Mouse (Mus musculus) hindbrain, postnatal 0 days (tissue): Measurements from ENCODE around the gene Gm20388. TPM values are rescaled to one million over a fixed set of nuclear protein-coding genes. Genes with fewer than 3 reads are reported as not detected.

Source experiments
- ATAC-seq: fragments of 200-750 bp; cut with Nextera tagmentation; 2 replicates; pipeline ENCODE4 v1.8.0; 2017; ENCODE audit warnings: mild to moderate bottlenecking, moderate TSS enrichment, moderate library complexity
- DNase-seq: peaks from one replicate; pipeline ENCODE4 v3.0.0-alpha.2; 2015; ENCODE audit warnings: low spot score
- H3K27ac ChIP-seq: fragments of 300-500 bp; sonication (generic); 2 replicates; pipeline ENCODE4 v1.5.1; 2014; ENCODE audit warnings: mild to moderate bottlenecking
- H3K27me3 ChIP-seq: fragments of 300-500 bp; sonication (generic); 2 replicates; pipeline ENCODE4 v1.6.1; 2014; ENCODE audit warnings: low read length, mixed read lengths; ENCODE audit not compliant: insufficient read depth
- H3K36me3 ChIP-seq: fragments of 300-500 bp; sonication (generic); 2 replicates; pipeline ENCODE4 v1.6.1; 2014; ENCODE audit warnings: low read length, mixed read lengths; ENCODE audit not compliant: insufficient read depth
- H3K4me1 ChIP-seq: fragments of 300-500 bp; sonication (generic); 2 replicates; pipeline ENCODE4 v1.6.1; 2014; ENCODE audit warnings: antibody characterized with exemption, low read length, mixed read lengths; ENCODE audit not compliant: insufficient read depth
- H3K4me2 ChIP-seq: fragments of 300-500 bp; sonication (generic); 2 replicates; pipeline ENCODE4 v1.6.1; 2014; ENCODE audit warnings: low read depth, mild to moderate bottlenecking, low read length, moderate library complexity, mixed read lengths
- H3K4me3 ChIP-seq: fragments of 300-500 bp; sonication (generic); 2 replicates; pipeline ENCODE4 v1.5.1; 2014; ENCODE audit warnings: low read length
- H3K9ac ChIP-seq: fragments of 300-500 bp; sonication (generic); replicated peaks from 2 replicates; pipeline ENCODE4 v1.6.1; 2014; ENCODE audit warnings: mild to moderate bottlenecking, low read length, moderate library complexity, mixed read lengths
- H3K9me3 ChIP-seq: fragments of 300-500 bp; sonication (generic); 2 replicates; pipeline ENCODE4 v1.6.1; 2016; ENCODE audit warnings: low read length, mixed read lengths
- CTCF ChIP-seq: IDR thresholded peaks from 2 replicates; pipeline ENCODE4 v1.5.1; 2016; ENCODE audit warnings: antibody characterized with exemption, control low read depth, low read depth
- WGBS: fragments of 180-500 bp; shearing (Covaris S2); extraction: QIAGEN DNeasy Blood & Tissue Kit; methylation state at CpG from one replicate; pipeline ENCODE4 v1.1.7; 2014; 5-methylcytosine and 5-hydroxymethylcytosine counted together
- polyA plus RNA-seq: library from polyadenylated mRNA; unstranded; fragments of >200 nt; fragmentation: Nextera tagmentation; extraction: Ambion mirVana; gene quantifications from 2 replicates; pipeline ENCODE4 v1.2.1, GENCODE M21; 2015
- total RNA-seq: library from RNA; depleted of rRNA; stranded (reverse); fragments of >200 nt; gene quantifications from 2 replicates; pipeline ENCODE4 v1.2.3, GENCODE M21; 2014

The Gm20388 gene
- total and polyA plus RNA-seq, 2 experiments from 2014 or later = 71.3 TPM; not detected in 1

- H3K27ac ChIP-seq = no peak overlapping the region
- H3K4me3 ChIP-seq = no peak overlapping the region
- H3K9ac ChIP-seq = no peak overlapping the region
- H3K9me3 ChIP-seq = no peaks in the 10 kb centered on the region
- H3K27me3 ChIP-seq = no peaks in the 10 kb centered on the region
- no peak for DNase-seq
- peaks cover 15% of the 10 kb centered on the region for H3K4me1 ChIP-seq
- 55% methylated on average over 4 of the region's 4 CpGs for WGBS
- no peak overlapping the region for H3K4me2 ChIP-seq
- ATAC-seq = no peak
- TF ChIP-seq CTCF = peak; percentile 11; the same call in 1 of the 2 replicates
- H3K36me3 ChIP-seq = no peaks in the 10 kb centered on the region
Observed at GRCm38 (mm10) chr8:124066325-124067058, 4155.9 kb downstream of the Gm20388 start.

DNA sequence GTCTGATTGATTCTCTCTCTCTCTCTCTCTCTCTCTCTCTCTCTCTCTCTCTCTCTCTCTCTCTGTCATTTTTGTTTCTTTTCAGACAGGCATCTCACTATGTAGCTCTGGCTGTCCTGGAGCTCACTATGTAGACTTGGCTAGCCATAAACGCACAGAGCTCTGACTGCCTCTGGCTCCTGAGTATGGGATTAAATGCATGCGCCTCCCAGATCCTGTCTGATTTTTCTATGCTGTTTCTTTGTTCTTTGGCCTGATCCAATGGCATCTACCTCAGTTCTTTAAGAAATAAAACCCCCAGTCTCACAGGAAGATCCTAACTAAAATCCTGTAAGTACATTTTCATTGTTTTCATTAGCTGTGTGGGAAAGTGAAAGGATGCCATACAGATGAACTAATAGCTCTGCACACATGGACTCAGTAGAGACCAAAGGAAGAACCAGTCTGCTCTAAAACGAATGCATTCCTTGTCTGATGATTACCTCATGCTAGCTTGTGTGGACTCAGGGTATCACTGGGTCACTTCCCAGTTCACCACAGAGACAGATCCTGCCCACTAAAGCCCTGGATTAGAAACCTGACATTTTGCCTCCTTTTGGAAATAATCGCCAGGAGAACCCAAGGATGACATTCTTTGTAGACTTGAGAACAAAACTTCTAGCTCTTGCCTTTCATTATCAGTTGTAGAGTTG is 4156.6 kb downstream of the Gm20388 start:
- H3K9me3 ChIP-seq = no peaks in the 10 kb centered on the region
- TF ChIP-seq CTCF = no peak
- WGBS = 78% methylated on average over 4 of the region's 4 CpGs
- no peaks in the 10 kb centered on the region for H3K36me3 ChIP-seq
- peaks cover 15% of the 10 kb centered on the region for H3K4me1 ChIP-seq
- no peak overlapping the region for H3K9ac ChIP-seq
- DNase-seq (no peak), ATAC-seq (no peak)
- no peaks in the 10 kb centered on the region for H3K27me3 ChIP-seq
- no peak overlapping the region for H3K27ac ChIP-seq
- no peak overlapping the region for H3K4me2 ChIP-seq
- H3K4me3 ChIP-seq = no peak overlapping the region

DNA sequence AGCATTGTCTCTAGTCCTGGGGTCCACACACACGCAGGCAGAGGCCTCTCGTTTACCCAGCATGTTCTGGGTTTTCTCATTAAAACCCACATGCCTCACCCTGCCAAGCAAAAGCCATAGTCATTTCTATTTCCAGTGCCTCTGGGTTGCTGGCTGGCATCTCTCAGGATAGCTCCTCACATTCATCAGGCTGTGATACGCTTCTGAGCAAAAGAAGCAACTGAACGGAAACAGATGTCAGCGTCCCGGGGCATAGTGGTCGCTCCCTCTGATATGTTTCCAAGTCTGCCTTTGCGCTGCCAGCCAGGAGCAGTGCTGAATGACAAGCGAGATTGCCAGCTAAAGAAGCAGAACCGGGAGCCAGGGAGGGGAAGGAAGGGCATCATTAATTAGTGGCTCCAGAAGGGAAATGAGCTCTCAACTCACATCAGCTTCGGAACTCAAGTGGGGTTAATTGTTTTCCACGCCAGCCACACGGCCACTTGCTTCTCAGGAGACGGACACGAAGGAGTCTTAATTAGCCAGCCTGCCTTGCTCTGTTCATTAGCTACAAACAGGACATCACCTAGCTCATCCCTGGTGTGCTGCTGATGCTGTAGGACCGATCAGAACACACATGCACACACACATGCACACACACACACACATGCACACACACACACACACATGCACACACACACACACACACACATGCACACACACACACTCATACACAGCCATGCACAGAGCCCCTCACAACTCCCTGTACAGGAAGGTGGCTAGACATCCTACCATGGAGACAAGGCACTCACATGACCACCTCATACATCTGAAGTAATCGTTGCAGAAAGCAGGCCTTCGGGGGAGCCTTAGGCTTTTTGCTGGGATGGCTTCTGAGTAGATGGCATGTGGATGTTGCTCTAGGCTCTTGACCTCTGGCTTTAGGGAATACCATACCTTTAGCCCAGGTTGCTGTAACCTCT is 4160.0 kb downstream of the Gm20388 start:
- Histone ChIP-seq H3K9me3 (no peaks in the 10 kb centered on the region), H3K4me1 (peaks cover 15% of the 10 kb centered on the region), H3K9ac (no peak overlapping the region; the same call in 1 of the 2 replicates), H3K36me3 (no peaks in the 10 kb centered on the region), H3K4me3 (no peak overlapping the region), H3K27me3 (no peaks in the 10 kb centered on the region), H3K4me2 (no peak overlapping the region), H3K27ac (peak overlapping the region; percentile 45)
- TF ChIP-seq CTCF = no peak
- peak; percentile 78 for ATAC-seq
- 15% methylated on average over 18 of the region's 18 CpGs for WGBS
- peak; percentile 88 for DNase-seq

DNA sequence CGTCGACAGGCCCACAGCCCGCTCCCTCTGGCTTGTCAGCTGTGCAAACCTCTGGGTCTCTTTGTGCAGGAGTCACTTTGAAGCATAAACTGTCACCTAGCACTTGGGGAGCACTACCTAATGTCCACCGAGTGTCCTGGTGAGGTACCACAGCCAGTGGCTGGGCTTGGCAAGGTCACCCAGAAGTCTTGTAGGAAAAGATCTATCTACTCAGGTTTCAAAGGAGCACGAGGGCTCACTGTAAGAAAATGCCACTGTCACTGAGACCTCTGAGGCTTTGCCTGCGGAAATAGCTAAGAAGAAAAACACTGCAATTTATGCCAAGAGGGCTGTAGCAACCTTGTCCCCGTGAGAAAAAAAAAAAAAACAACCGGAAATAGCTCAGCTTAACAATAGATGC is 4165.3 kb downstream of the Gm20388 start:
- no peak overlapping the region for H3K4me2 ChIP-seq
- 58% methylated on average over 8 of the region's 8 CpGs for WGBS

DNA sequence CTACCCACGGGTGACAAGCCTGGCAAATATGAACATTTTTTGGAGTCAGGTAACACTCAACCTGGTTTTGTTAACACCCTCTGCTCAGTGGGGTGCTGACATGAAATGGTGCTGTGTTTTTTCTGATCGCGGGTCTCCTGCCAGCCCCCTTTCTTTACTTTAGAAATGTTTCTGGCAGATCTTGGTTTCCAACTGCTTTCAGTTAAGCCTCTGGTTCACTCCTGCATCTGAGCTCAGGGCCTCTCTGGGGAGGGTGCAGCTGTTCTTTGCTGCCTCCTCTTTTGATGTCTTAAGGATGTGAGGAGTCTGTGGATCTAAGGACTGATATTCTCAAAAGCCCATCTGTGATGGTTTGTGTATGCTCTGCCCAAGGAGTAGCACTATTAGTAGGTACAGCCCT is 4165.8 kb downstream of the Gm20388 start:
- Histone ChIP-seq H3K9ac (no peak overlapping the region), H3K4me2 (no peak overlapping the region), H3K27ac (no peak overlapping the region), H3K4me1 (peaks cover under 1% of the 10 kb centered on the region; the same call in 1 of the 2 replicates), H3K9me3 (no peaks in the 10 kb centered on the region), H3K27me3 (no peaks in the 10 kb centered on the region), H3K4me3 (no peak overlapping the region), H3K36me3 (no peaks in the 10 kb centered on the region)
- TF ChIP-seq CTCF = no peak
- WGBS = 40% methylated on average over 3 of the region's 3 CpGs
- ATAC-seq = no peak
- no peak for DNase-seq

More for the DNA sequence above, 4165.3 kb downstream of the Gm20388 start:
- Histone ChIP-seq H3K9me3 (no peaks in the 10 kb centered on the region), H3K9ac (no peak overlapping the region), H3K27me3 (no peaks in the 10 kb centered on the region), H3K4me1 (peaks cover 5% of the 10 kb centered on the region; the same call in 1 of the 2 replicates), H3K4me3 (no peak overlapping the region), H3K27ac (no peak overlapping the region), H3K36me3 (no peaks in the 10 kb centered on the region)
- DNase-seq (no peak), ATAC-seq (no peak)
- no peak for TF ChIP-seq CTCF

DNA sequence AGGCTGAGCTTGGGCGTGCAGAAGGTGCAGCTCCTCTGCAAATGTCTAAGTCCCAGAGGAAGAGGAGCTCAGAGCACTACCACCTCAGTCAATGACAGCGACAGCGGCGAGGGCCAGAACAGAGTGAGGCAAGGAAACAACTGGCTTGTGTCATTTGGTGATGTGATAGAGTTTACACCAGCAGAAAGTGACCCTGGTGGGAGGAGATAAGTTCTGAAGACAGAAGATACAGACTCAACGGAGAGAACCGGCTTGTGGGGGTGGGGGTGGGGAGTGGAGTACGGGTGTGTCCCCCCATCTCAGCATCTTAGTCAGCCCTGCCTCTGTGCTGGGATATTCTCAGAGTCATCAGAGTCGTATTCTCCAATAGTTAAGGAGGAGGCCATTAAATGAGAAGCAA is 4166.7 kb downstream of the Gm20388 start:
- Histone ChIP-seq H3K9ac (no peak overlapping the region), H3K27me3 (no peaks in the 10 kb centered on the region), H3K9me3 (no peaks in the 10 kb centered on the region), H3K4me1 (no peaks in the 10 kb centered on the region), H3K36me3 (no peaks in the 10 kb centered on the region), H3K4me3 (no peak overlapping the region), H3K4me2 (no peak overlapping the region), H3K27ac (no peak overlapping the region)
- WGBS = 87% methylated on average over 8 of the region's 8 CpGs
- no peak for DNase-seq
- no peak for ATAC-seq
- TF ChIP-seq CTCF = no peak
